Comparison of ENCODE assay signal across 8 mouse cellular contexts in the genomic region with DNA sequence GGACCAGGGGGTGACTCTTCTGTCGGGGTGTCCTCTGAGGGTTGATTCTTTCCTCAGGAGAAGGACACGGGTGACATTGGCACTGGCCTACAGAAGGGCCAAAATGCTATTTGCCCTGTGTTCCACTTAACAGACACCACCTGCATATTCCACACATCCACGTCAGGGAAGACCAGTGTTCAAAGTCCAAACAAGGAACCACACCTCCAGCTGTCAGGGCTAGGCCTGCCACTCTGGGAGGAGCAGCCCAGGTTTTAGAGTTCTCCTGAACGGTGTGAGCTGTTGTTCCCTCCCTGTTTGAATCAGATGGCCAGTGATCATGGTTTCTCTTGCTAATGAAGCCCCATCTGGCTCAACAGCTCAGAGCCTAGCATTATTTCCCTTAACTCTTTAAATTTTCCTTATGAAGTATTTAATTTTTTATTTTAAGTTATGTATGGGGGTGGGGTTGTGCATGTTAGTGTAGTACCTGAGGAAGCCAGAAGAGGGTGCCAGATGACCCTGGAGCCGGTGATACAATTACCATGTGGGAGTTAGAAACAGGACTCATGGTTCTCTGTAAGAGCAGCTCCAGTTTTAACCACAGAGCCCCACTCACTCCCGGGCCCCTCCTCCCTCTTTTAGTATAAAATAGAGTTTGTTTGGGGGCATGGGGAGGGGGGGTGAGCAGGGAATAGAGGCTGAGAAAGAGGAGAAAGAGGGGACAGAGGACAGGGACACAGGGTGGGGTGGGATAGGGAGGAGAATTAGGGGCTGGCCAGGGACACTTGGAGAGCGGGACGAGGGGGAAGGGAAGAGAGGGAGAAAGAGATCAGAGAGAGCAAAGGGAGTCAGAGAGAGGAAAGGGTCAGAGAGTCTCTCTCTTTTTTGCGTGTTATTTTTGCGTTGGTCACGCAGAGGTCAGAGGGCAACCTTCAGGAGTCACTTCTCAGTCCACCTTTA.
DNase-seq lines count a peak whose midpoint lies in the region; ATAC-seq lines count a peak whose summit lies in the region.

No protein-coding gene starts in this region.

- DNase-seq in right cerebral cortex, adult 2 months (ENCODE audit: low spot score in 2 of 2) = peak; percentile 54 to 69
- no peak for DNase-seq in right cerebral cortex, postnatal 25 days
- DNase-seq in adrenal gland, adult 2 months = peak; percentile 45
- peak; percentile 68 for DNase-seq in embryo, embryonic 10.5 days (ENCODE audit: low spot score)
- DNase-seq in heart, adult 9 months (ENCODE audit: low spot score in 2 of 2) = peak; percentile 41 to 46
- peak; percentile 45 to 74 for DNase-seq in left cerebral cortex, adult 18-20 months (ENCODE audit: low spot score in 2 of 2)

- ATAC-seq in neutrophil, adult 5-6 weeks (ENCODE audit: extremely low read depth, insufficient number of reproducible peaks, low FRiP score, poor library complexity, severe bottlenecking) = peak; percentile 36; the same call in 1 of the 2 replicates
- ATAC-seq in inflammation-experienced regulatory T-cells, adult 6 months = no peak
